Mouse (Mus musculus): ENCODE data around the gene Plce1. TPM values are rescaled to one million over a fixed set of nuclear protein-coding genes. Genes with fewer than 3 reads are reported as not detected.
"Not testable (repeated sequence)": the region's sequence is repeated elsewhere in the genome, so short reads cannot be mapped to it uniquely, and the experiment has no call there.

Plce1 gene
- polyA plus RNA-seq, 1 experiment from 2014 or later: 2.7 TPM

DNA sequence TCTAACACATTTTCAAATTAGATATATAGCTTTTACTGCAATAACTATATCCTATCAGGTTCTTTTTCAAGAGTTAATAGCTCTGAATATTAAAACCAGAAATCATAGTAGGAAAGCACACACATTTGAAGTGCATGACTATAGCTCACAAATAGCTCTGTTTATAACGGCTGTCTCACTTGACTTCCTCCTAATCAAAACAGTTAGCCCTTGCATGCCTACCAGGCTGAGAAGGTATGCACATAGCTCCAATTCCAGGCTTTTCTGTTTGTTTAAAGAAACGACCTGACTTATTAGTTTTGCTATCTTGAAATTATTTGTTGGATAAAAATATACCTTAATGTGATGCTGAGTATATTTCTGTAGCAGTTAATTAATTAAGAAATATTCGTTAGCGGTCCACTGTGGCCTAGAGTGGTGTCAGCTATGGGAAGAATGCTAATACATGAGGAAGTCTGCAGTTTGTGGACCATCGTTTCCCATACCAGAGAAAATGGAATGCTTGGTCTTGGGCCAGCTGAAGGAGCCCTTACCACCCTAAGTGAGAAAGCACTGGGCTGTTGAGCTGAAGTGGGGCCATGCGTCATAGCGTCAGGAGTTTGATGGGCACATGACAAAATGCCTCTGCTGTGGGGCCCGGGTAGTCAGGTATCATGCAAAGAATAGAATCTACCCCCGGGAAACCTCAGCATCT lies 146.3 kb downstream of the Plce1 start:
- DNase-seq (ENCODE audit: low spot score): no peak
- Histone ChIP-seq H3K27me3 (replicated peaks; ENCODE audit: low read depth, poor library complexity, severe bottlenecking) (no peaks in the 10 kb centered on the region), H3K9me3 (no peaks in the 10 kb centered on the region), H3K27ac (replicated peaks) (no peak overlapping the region), H3K36me3 (replicated peaks) (no peaks in the 10 kb centered on the region), H3K4me1 (peaks cover 13% of the 10 kb centered on the region; the same call in 1 of the 2 replicates), H3K4me3 (no peak overlapping the region)
- 79% methylated on average over 9 of the region's 9 CpGs for WGBS

DNA sequence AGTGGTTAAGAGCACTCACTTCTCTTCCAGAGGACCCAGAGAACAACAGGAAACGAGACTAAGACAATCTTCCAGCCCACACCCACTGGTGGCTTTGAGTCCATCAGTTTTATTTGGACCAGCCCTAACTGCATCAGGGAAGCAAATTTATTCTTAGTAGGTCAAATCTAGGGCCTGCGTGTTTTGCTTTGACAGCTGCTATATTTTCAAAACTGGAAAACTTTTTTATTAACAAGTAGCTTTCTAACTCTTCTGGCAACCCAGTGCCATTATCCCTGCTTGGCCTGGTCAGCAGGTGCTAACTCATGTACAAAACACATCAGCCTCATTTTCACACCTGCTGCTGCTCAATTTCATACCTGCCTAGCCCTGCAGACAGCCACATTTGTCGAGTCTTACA lies 151.3 kb downstream of the Plce1 start:
- Histone ChIP-seq H3K36me3 (replicated peaks) (no peaks in the 10 kb centered on the region), H3K27ac (replicated peaks) (no peak overlapping the region), H3K27me3 (replicated peaks; ENCODE audit: low read depth, poor library complexity, severe bottlenecking) (no peaks in the 10 kb centered on the region), H3K4me1 (peaks cover 6% of the 10 kb centered on the region; the same call in 1 of the 2 replicates), H3K4me3 (no peak overlapping the region), H3K9me3 (no peaks in the 10 kb centered on the region)
- WGBS: 83% methylated on average over 3 of the region's 3 CpGs
- no peak for DNase-seq (ENCODE audit: low spot score)

DNA sequence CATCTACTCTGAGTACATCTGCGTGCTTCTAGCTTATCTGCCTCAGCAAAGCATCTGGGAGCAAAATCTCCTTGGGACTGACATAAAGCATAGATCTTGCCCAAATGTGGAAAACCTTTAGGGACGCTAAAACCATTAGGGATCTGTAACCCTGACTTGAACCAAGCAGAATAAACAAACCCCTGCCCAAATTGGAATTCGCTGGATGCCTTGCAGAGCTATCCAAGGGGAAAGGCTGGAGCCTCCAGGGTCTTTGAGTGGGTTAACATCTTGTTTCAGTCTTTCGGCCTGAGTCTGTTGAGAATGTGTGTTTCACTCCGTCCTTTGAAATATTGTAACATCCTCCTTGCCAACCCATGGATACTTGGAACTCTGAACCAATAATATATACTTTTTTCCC lies 152.4 kb downstream of the Plce1 start:
- no peaks in the 10 kb centered on the region for H3K27me3 ChIP-seq (replicated peaks; ENCODE audit: low read depth, poor library complexity, severe bottlenecking)
- DNase-seq (ENCODE audit: low spot score): no peak

DNA sequence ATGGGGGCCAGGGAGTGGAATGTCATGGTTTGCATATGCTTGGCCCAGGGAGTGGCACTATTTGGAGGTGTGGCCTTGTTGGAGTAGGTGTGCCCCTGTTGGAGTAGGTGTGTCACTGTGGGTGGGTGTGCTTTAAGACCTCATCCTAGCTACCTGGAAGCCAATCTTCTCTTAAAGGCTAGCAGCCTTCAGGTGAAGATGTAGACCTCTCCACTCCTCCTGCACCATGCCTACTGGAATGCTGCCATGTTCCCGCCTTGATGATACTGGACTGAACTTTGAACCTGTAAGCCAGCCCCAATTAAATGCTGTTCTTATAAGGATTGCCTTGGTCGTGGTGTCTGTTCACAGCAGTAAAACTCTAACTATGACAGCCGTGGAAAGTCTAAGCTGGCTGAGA lies 158.1 kb downstream of the Plce1 start:
- Histone ChIP-seq H3K4me1 (no peaks in the 10 kb centered on the region), H3K27ac (replicated peaks) (no peak overlapping the region), H3K36me3 (replicated peaks) (no peaks in the 10 kb centered on the region), H3K4me3 (no peak overlapping the region), H3K27me3 (replicated peaks; ENCODE audit: low read depth, poor library complexity, severe bottlenecking) (no peaks in the 10 kb centered on the region), H3K9me3 (no peaks in the 10 kb centered on the region)
- no peak for DNase-seq (ENCODE audit: low spot score)
- WGBS: 87% methylated on average over 3 of the region's 3 CpGs

More for the DNA sequence above, 152.4 kb downstream of the Plce1 start:
- 53% methylated on average over 5 of the region's 5 CpGs for WGBS
- Histone ChIP-seq H3K4me1 (0 out of 2 replicates have a peak, but pooled peaks cover 3% of the 10 kb centered on the region), H3K4me3 (no peak overlapping the region), H3K27ac (replicated peaks) (no peak overlapping the region), H3K36me3 (replicated peaks) (no peaks in the 10 kb centered on the region), H3K9me3 (no peaks in the 10 kb centered on the region)

DNA sequence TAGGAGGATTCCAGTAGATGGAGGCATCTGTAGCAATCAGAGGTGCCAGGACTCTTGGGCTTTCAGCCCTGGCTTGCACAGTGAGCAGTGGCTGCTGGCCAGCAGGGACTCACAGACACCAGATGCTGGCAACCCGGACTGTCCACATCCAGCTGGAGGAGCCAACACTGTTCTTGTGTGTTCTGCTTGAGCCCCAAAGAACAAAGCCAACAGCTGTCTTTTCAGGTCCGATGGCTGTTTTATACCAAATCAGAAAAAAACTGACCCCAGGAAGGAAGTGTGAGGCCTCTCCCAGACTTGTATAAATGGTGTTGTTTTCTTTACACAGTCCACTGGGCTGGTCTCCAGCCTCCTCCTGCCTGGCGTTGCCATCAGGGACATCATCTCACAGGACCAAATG lies 158.9 kb downstream of the Plce1 start:
- no peaks in the 10 kb centered on the region for H3K4me1 ChIP-seq
- no peaks in the 10 kb centered on the region for H3K9me3 ChIP-seq
- 70% methylated on average over 3 of the region's 3 CpGs for WGBS
- DNase-seq (ENCODE audit: low spot score): no peak
- no peaks in the 10 kb centered on the region for H3K27me3 ChIP-seq (replicated peaks; ENCODE audit: low read depth, poor library complexity, severe bottlenecking)
- H3K27ac ChIP-seq (replicated peaks): no peak overlapping the region
- H3K36me3 ChIP-seq (replicated peaks): no peaks in the 10 kb centered on the region
- no peak overlapping the region for H3K4me3 ChIP-seq

DNA sequence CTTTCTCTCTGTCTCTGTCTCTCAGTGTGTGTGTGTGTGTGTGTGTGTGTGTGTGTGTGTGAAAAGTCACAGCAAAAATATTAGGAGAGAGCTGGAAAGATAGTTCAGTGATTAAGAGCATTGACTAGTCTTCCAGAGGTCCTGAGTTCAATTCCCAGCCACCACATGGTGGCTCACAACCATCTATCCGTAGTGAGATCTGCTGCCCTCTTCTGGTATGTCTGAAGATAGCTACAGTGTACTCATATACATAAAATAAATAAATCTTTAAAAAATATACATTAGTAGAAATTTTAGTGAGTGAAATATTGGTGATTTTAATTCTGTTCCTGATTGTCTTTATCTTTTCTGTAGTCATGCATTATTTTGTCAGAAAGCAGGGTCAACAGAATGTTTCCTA lies 161.6 kb downstream of the Plce1 start:
- WGBS: 59% methylated on average over 1 of the region's 1 CpGs
- not testable (repeated sequence) for H3K4me1 ChIP-seq; DNase-seq (ENCODE audit: low spot score)

DNA sequence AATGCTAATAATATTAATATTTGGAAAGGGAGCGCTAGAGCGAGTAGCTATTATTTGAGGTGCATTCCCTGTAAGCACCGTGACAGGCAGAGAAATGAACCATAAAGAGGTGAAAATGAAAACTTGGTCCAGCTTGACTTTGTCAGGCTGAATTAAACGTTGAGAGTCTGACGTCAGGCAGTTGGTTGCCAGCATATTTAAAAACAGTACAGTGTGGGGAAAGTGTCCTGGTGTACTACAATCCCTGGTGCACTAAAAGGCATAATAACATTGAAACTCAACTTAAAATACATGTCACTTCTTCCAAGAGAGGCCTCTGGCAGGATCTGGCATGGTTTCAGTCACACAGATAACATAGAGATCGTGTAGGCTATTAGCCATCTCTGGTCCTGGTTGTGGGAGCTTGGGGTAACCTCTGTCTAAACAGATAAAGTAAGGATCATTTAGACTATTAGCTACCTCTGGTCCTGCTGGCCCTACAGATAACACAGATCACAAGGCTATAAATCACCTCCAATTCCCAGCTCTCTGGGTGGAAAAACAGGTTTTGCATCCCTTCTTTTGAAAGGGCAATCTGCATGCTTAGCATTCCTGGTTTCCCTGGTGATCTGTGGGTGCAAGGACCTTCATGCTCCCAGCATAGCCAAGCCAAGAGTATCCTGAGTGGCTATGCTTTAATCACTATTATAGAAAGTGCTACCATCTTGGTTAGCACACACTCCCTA lies 164.1 kb downstream of the Plce1 start:
- no peak overlapping the region for H3K4me3 ChIP-seq
- no peaks in the 10 kb centered on the region for H3K27me3 ChIP-seq (replicated peaks; ENCODE audit: low read depth, poor library complexity, severe bottlenecking)
- H3K9me3 ChIP-seq: no peaks in the 10 kb centered on the region
- peak; percentile 32 for DNase-seq (ENCODE audit: low spot score)
- H3K27ac ChIP-seq (replicated peaks): no peak overlapping the region
- WGBS: 73% methylated on average over 6 of the region's 6 CpGs
- no peaks in the 10 kb centered on the region for H3K36me3 ChIP-seq (replicated peaks)
- H3K4me1 ChIP-seq: no peaks in the 10 kb centered on the region; the same call in 1 of the 2 replicates

More for the DNA sequence above, 161.6 kb downstream of the Plce1 start:
- not testable (repeated sequence) for H3K27ac ChIP-seq (replicated peaks); H3K36me3 ChIP-seq (replicated peaks); H3K9me3 ChIP-seq; H3K4me3 ChIP-seq; H3K27me3 ChIP-seq (replicated peaks; ENCODE audit: low read depth, poor library complexity, severe bottlenecking)

DNA sequence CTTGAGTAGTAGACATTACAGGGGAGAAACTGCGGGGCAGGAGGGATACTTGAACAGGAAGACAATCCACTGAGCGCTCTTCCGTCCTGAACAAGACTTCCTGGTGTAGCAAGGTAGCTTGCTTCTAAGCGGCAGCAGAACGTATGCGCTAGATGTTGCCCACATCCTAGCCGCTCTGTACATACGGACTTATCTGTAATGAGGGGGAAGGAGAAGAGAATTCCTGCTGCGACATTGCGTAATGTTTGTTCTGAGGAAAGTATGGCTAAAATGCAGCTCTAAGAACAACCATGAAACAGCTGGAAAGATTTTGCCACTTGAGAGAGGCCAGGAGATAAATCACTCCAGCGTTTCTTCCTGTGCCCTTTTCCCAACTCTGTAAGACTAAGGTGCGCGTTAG lies 177.1 kb downstream of the Plce1 start:
- no peak for DNase-seq (ENCODE audit: low spot score)
- Histone ChIP-seq H3K4me1 (no peaks in the 10 kb centered on the region), H3K4me3 (no peak overlapping the region), H3K27ac (replicated peaks) (no peak overlapping the region), H3K36me3 (replicated peaks) (no peaks in the 10 kb centered on the region), H3K27me3 (replicated peaks; ENCODE audit: low read depth, poor library complexity, severe bottlenecking) (no peaks in the 10 kb centered on the region), H3K9me3 (no peaks in the 10 kb centered on the region)
- 93% methylated on average over 13 of the region's 13 CpGs for WGBS

DNA sequence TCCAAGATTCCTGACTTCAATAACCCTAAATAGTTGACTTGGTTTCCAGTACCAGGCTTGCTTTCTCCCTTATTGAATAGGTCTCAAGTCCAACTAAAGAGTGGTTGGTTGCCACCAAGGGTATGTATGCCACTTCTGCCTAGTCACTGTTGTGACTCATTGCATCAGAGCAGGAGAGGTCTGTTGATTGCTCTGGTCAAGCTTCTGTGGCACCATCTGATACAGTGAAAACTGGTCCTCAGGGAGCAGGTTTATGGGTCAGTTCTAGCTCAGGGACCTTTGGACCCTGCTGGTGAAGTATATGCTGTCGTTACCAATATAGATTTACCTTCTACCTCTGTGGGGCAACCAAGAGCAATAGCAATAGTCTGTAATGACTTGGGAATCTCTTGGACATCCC lies 184.5 kb downstream of the Plce1 start:
- Histone ChIP-seq H3K27ac (replicated peaks) (no peak overlapping the region), H3K36me3 (replicated peaks) (no peaks in the 10 kb centered on the region), H3K9me3 (no peaks in the 10 kb centered on the region), H3K4me1 (no peaks in the 10 kb centered on the region), H3K4me3 (no peak overlapping the region), H3K27me3 (replicated peaks; ENCODE audit: low read depth, poor library complexity, severe bottlenecking) (no peaks in the 10 kb centered on the region)
- no peak for DNase-seq (ENCODE audit: low spot score)
- WGBS: 87% methylated on average over 1 of the region's 1 CpGs

DNA sequence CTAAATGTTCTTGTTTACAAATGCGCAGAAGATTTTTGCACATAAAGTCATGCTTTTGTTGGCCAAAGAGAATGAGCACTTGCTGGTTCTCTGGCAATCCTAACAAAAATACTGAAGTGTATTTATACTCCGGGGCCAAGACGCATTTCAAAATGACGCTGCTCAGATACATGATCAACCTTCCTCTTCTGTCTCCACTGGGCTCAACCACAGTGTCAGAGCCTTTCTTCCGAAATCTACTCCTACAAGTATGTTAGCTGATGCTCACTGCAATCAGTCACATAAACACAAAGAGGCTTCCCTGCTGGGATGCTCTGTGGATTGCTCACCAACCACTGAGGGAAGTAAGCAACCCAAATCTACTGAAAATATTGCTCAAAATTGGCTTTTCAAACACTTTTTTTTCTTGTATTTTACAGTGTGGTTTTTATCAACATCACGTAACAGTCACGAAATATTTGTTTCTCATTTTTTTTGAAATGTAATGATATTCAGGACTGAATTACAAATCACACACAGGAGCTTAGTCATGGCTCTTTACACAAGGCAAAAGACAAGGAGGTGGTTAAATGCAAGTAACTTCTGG lies 191.2 kb downstream of the Plce1 start:
- Histone ChIP-seq H3K36me3 (replicated peaks) (no peaks in the 10 kb centered on the region), H3K4me1 (no peaks in the 10 kb centered on the region), H3K9me3 (no peaks in the 10 kb centered on the region), H3K4me3 (no peak overlapping the region), H3K27me3 (replicated peaks; ENCODE audit: low read depth, poor library complexity, severe bottlenecking) (no peaks in the 10 kb centered on the region), H3K27ac (replicated peaks) (no peak overlapping the region)
- WGBS: 89% methylated on average over 7 of the region's 7 CpGs
- no peak for DNase-seq (ENCODE audit: low spot score)

DNA sequence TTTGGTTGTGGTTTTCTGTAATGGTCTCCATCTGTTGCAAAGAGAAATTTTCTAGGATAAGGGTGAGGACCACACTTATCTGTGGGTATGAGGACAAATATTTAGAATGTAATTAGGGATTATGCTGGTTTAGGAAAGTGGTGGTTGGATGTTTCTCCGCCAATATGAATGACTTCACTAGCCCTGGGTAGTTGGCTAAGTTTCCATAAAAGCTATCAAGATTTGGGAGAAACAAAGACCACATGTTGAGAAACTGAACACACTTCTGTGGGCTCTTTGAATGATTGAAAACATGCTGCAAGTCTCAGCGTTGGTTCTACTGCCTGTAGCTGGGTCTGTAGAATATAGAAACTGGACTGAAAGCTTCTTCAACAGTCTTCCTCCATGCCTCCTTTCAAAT lies 193.0 kb downstream of the Plce1 start:
- no peaks in the 10 kb centered on the region for H3K9me3 ChIP-seq
- 87% methylated on average over 2 of the region's 2 CpGs for WGBS

DNA sequence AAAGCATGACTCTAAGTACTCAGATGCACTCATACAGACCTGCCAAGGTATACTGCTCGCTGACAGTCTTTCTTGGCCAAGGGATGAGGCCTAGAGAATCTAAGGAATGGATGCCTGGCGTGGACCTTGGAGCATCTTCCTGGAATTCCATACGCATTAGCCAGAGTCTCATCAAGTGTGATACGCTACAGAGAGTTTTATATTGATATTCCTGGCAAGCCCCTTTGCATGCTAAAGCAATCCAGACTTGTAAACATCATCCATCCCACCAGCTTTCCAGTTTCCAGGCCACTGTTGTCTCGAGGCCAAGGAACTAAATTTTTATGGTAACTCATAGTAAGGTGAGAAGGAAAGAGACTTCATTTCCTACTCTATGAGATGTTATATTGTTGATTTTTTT lies 197.7 kb downstream of the Plce1 start:
- DNase-seq (ENCODE audit: low spot score): no peak
- H3K36me3 ChIP-seq (replicated peaks): no peaks in the 10 kb centered on the region
- WGBS: 94% methylated on average over 5 of the region's 5 CpGs
- H3K4me1 ChIP-seq: peaks cover 22% of the 10 kb centered on the region
- no peak overlapping the region for H3K4me3 ChIP-seq
- H3K9me3 ChIP-seq: no peaks in the 10 kb centered on the region
- no peaks in the 10 kb centered on the region for H3K27me3 ChIP-seq (replicated peaks; ENCODE audit: low read depth, poor library complexity, severe bottlenecking)
- H3K27ac ChIP-seq (replicated peaks): no peak overlapping the region

More for the DNA sequence above, 193.0 kb downstream of the Plce1 start:
- H3K4me3 ChIP-seq: no peak overlapping the region
- no peaks in the 10 kb centered on the region for H3K27me3 ChIP-seq (replicated peaks; ENCODE audit: low read depth, poor library complexity, severe bottlenecking)
- H3K27ac ChIP-seq (replicated peaks): no peak overlapping the region
- DNase-seq (ENCODE audit: low spot score): no peak
- H3K4me1 ChIP-seq: no peaks in the 10 kb centered on the region
- no peaks in the 10 kb centered on the region for H3K36me3 ChIP-seq (replicated peaks)

DNA sequence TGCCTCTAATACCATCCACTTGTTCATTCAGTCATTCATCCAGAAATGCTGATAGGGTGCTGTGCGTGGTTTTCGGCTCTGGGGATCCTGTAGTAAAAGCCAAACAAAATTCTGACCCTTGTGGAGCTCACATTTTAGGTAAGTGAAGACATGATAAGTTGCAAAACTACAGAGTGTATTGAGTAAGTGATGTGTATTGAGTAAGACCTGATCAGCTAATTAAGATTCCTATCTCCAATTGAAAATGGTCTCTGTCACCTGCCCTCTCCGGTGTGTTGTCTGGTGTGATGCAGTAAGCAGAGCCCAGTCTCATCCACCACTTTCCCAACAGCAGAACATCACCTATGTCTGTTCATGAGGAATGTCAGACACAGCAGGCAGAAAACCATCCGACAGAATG lies 198.6 kb downstream of the Plce1 start:
- WGBS: 92% methylated on average over 4 of the region's 4 CpGs
- H3K36me3 ChIP-seq (replicated peaks): no peaks in the 10 kb centered on the region
- peaks cover 22% of the 10 kb centered on the region for H3K4me1 ChIP-seq
- no peaks in the 10 kb centered on the region for H3K27me3 ChIP-seq (replicated peaks; ENCODE audit: low read depth, poor library complexity, severe bottlenecking)
- DNase-seq (ENCODE audit: low spot score): no peak
- H3K9me3 ChIP-seq: no peaks in the 10 kb centered on the region
- H3K4me3 ChIP-seq: no peak overlapping the region
- H3K27ac ChIP-seq (replicated peaks): no peak overlapping the region

Measured in embryonic facial prominence, embryonic 10.5 days (tissue).